Mouse (Mus musculus): ENCODE measurements around the gene Il31. TPM values are rescaled to one million over a fixed set of nuclear protein-coding genes. Genes with fewer than 3 reads are reported as not detected.

The Il31 gene
- total RNA-seq, 2 experiments from 2014 or later = not detected

DNA sequence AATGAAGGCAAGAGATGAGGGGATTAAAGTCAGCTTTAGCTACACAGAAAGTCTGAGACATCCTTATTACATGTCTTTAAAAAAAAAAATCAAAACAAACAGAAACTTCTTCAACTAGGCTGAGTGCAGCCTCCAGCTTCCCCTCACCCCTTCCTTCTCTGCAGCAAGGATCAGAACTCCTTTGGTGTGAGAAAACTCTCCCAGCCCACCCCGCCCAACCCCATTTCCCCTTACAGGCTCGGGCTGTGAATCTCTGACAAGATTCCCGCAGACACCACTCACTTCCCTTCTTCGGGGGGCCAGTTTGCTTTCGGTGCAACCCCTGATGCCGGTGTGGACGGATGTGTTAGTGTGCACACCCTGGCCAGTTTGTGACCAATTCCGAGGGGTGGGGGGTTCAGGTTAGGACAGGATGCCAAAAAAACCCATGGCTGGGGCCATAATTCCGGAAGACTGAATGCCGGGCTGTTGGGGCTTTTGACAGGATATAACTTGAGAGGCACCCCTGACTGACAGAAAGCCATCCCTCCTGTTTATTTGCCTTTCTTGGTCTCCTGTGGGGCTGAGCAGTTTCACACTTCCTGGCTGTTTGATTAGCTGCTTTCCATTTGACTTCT lies 18.4 kb downstream of the Il31 start:
- no peak for DNase-seq

DNA sequence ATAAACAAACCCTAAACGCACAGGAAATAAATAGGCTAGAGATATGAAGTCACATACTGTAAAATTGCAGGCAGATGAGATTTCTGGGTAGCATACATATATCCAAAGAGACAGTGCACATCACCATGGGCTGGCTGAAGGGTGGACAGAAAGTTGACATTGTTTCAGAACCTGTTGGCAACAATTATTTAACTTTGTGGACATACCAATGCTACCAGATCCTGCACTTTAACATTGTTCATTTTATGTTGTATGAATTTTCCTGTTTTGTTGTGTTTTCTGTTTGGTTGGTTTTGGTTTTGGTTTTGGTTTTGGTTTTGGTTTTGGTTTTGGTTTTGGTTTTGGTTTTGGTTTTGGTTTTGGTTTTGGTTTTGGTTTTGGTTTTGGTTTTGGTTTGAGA lies 24.7 kb downstream of the Il31 start:
- DNase-seq = no peak

DNA sequence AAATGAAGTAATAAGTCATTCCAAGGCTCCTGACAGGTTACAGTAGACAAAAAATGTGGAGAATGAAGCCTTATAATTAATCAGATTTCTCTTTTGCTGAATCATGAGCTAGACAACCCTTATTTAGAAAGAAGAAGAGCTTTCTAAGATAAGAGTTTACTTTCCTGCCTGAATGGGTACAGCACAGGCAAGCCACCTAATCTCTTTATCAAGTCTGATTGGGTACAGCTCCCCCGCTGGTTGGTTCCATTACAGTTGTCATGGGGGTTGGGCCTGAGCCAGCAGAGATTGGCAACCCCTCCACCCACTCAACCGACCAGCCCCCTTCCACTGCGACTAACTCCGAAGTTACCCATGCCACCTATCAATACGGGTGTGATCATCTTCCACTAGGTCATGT lies 27.9 kb downstream of the Il31 start:
- DNase-seq = no peak

DNA sequence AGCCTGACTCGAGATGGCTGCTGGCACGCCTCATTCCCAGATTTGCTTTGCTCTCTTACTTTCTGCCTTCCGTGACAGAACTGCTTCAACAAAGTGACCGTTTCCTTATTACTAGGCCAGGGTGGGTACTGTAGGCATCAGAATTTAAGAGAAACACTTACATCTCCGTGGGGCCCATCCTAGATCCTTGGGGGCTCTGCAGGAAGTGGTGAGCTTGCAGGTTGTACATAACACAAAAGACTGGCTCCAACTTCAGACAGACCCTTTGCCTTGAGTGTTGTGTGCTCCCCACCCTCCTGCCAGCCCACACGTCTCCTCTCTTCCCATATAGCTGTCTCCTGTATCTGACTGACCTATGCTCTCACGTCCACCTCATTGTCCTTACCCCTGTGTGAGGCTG lies 37.4 kb downstream of the Il31 start:
- DNase-seq = no peak

DNA sequence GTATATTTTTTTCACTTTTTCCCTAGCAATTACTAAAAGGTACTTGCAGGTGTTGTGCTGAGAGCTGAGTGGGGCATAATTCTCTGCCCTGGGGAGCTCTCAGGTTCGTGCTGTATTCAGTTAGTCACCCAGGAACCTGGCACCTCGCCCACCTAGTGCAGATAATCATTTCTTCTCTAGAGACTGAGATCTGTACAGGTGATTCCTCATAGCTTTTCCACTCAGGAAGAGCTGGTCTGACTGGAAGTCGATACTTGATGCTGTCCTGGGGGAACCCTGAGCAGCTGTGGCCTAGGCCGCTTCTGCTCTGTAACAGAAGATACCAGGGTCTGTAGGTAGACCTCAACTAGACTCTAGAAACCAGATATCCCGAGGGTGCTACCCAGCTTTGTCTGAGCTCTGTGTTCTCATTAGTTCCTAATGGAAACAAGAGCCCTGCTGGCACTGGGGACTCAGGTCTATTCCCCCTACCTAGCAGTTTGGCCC lies 44.4 kb downstream of the Il31 start:
- no peak for DNase-seq

DNA sequence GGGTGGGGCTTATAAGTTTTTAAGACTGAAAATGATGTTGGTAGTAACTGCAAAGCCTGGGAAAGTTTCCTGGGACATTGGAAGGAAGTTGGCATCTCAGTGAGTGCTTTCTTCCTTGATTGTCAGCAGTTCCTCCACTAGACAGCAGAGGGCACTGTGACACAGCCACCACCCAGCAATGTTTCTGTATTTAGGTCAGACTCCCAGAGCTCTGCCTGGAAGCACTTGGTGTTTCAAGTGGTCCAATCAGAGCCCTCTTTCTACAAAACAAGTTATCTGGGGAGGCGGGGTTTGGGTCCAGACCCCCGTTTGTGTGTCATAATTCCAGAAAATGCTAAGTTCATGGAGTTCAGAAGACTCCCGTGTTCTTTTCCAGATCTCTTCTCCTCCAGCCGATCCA lies 45.2 kb downstream of the Il31 start:
- peak; percentile 59 for DNase-seq

DNA sequence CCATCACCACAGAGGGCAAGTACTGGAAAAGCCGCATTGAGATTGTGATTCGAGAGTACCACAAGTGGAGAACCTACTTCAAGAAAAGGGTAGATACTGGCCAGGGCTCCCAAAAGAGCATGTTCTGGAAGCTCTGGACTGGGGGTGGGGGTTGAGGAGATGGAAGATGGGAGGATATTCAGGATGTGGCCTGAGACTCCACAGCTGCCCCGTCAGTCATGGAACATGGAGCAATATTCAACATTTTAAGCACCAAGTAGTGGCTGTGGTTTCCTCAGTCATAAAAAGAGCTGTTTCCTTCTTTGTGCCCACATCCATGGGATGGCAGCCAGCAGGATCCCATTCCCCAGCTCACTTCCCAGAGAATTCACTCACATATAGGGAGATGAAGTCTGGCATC lies 47.0 kb downstream of the Il31 start:
- no peak for DNase-seq

DNA sequence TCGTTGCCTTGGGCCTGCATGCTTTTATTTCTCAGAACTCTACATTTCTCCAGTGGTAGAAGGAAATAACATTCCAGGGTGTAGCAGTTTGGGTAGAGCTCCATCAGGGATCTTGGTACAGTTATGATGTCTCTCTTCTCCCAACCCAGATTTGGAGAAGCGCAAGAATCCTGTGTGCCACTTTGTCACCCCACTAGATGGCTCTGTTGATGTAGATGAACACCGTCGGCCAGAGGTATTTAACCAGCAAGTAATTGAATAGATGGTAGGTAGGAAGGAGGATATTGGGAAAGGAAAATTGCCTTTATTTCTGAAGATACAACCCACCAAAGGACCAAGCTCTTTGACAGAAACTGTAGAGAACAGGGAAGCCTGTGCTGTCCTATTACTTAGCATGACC lies 48.6 kb downstream of the Il31 start:
- no peak for DNase-seq

DNA sequence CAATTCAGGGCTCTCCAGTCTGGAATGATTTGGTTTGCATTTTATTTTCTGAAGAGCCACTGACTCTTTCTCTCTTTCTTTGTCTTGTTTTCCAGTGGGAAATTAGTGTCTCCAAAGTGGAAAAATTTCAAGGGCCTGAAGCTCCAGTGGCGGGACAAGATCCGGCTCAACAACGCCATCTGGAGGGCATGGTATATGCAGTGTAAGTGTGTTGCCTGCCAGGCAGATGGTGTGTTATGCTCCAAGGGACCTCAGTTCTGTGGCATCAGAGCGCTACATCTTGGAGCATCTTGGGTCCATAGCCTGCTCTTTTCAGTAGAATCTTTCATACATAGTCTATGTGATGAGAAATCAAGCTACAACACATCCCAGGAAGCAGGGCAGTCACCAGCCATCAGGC lies 49.3 kb downstream of the Il31 start:
- DNase-seq = no peak

DNA sequence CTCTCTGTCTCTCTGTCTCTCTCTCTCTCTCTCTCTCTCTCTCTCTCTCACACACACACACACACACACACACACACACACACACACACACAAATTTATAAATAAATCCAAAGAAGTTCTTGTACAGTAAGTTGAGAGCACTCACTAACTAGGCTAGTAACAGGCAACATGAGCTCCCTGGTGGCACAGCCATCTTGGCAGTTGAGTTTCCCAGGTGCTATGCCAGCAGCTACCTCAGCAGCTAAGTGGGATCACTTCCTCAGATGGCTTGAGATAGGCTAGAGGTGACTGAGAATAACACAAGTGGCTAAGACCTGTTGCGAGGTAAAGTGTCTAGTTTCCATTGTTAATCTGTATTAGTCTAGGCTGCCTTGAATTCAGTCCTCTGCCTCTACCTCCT lies 50.0 kb downstream of the Il31 start:
- DNase-seq = peak; percentile 75

DNA sequence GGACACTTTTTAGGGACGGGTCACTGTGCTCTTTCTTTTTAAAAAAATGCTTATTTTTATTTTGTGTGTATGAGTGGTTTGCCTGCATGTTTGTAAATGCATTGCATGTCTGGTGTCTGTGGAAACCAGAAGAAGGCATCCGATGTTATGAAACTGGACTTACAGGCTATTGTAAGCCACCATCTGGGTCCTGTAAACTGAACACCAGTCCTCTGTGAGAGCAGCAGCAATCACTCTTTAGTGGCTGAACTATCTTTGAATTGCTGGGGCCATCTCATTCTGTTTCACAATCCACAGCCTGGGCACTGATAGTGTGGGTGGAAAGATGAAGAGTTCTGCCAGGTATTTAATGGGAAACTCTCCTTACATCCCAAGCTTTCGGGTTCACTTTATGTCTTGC lies 50.9 kb downstream of the Il31 start:
- DNase-seq = no peak

DNA sequence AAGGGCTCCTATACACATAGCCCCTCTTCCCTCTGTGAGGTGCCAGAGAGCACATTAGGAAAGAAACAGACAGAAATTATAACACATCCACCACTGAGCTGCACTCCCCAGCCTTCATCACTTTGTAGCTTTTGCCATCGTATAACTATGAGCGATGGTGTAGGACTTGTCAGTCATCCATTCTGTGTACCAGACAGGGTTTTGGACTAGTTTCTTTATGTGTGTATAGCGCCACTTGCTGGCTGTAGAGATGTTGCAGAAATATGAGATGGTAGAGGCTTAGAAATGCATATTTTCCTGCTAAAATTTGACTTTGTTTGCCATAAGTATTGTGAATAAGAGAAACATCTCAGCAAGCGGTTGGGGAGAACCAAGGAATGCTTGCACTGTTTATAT lies 52.5 kb downstream of the Il31 start:
- DNase-seq = no peak

DNA sequence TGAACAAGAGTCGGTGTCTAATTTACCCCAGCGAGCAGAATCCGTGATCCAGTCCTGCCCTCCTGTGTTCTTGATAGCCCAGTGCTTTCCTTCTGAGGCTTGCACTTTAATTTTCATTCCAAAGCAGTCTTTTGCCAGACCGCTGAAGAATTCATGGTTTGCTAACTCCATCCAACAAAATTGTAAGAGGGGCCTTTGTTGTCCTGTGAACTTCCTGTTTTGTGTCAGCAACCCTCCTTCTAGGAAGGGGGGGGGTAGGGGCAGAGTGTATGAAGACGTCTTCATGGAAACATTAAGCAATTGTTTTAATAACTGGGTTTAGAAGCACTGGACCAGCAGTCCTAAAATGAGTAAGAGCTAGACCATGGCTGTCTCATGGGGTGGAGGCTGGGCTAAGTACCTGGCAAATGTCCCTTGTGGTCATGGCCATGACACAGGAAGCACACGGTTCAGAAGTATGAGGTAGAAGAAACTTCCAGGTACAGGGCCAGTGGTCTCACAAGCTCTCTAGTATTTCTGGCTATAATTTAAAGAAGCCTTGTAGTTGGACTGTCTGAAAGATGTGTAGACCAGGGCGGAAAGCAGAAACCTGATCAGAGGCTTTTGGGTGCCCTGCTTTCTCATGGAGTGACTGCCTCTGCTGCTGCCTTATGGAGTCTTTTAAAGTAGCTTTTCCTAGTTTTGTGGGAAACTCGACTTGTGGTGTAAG lies 53.1 kb downstream of the Il31 start:
- DNase-seq = no peak

DNA sequence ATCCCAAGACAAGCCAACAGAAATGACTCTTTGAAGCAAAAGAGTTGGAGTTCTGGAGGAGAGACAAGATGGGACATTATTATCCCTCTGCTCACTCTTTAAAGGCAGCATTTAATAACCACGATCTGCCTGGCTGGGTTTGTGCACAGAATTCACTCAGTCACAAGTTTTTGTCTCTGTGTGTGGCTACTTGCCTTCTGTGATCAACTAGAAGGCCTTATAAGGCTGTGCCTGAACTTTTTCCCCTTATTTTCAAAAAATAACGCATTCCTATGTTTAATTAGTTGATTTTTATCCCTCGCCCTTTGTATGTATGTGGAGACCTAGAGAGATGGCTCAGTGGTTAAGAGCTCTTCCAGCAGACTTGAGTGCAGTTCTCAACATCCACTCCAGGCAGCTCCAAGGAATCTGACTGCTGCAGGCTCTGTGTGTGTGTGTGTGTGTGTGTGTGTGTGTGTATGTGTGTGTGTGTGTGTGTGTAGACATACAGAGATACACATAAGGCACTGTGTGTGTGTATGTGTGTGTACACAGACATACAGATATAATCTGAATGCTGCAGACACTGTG lies 56.9 kb downstream of the Il31 start:
- DNase-seq = no peak

DNA sequence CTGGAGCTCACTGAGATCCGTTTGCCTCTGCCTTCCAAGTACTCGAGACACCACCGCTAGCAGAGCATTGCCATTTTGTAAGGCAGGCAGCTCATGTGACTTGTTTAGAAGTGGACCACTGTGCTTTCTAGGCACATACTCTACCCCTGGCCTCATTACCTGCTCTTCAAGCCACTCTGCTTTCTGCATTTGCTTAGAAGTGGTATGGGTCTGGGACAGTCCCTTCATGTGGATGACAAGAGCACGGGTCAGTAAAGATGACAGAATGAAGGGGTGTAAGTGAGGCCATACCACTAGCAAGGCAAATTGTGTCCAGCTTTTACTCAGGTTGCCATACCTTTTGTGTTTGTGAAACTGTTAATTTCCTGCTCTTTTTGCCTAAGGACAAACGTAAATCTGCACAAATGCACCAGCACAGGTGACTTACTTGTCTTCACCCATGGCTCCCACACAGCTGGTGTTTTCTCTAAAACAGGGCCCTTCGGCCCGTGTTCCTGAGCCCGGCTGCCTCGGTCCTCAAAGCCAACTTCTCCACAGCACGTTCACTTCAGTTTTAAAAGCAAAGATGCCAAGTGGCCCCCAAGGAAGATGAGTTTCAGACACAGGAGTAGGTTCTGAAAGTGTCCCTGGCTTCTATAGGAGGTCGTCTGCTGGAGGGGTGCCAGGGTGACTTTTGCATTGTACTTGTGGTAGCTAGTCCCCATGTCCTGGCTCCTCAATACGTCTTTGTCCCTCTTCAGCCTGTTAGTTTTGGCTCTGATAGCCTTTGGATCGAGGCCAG lies 57.6 kb downstream of the Il31 start:
- peak; percentile 61 for DNase-seq

Small RNA genes lying within 50 kb of the gene (microRNA-seq; reads per million reads assigned to microRNA genes)
- 0 to 0.26 reads per million in 2 experiments for gene Mir7647 (ENCODE audit: borderline replicate concordance in 2 of 2)

Other genes starting within 250 kb of the Il31 start
- gene Wdr66, start 237.4 kb downstream of the Il31 start, total RNA-seq (2021) = 1 to 10 TPM; 1.1 to 1.9 TPM
- 1 to 10 TPM; 8.4 to 8.6 TPM for gene Bcl7a, start 145.7 kb downstream of the Il31 start, total RNA-seq (2021)
- gene Mlxip, start 94.7 kb downstream of the Il31 start, total RNA-seq (2021) = 10 to 100 TPM; 54.5 TPM
- gene Lrrc43, start 184 bp downstream of the Il31 start, total RNA-seq (2021) = not detected
- gene B3gnt4, start 21.0 kb upstream of the Il31 start, total RNA-seq (2021) = not detected
- 10 to 100 TPM; 40.6 to 43.9 TPM for gene Diablo, start 34.7 kb upstream of the Il31 start, total RNA-seq (2021)
- gene Gm49027, start 36.0 kb upstream of the Il31 start, total RNA-seq (2021) = under 1 TPM in 1 of 2 experiments, not detected in 1; 0.83 TPM
- 10 to 100 TPM; 22.2 to 28.3 TPM for gene Vps33a, start 83.5 kb upstream of the Il31 start, total RNA-seq (2021)
- gene Clip1, start 195.1 kb upstream of the Il31 start, total RNA-seq (2021) = 100 to 1,000 TPM; 208 to 217 TPM
- 10 to 100 TPM; 16.2 to 17.4 TPM for gene Zcchc8, start 231.6 kb upstream of the Il31 start, total RNA-seq (2021)